Mouse (Mus musculus) C2C12 (cell line): Measurements from ENCODE around the gene Olfm4. TPM values are rescaled to one million over a fixed set of nuclear protein-coding genes. Genes with fewer than 3 reads are reported as not detected.

Experiments
- H3K27me3 ChIP-seq: one replicate; pipeline ENCODE4 v1.6.1; 2011; ENCODE audit not compliant: control insufficient read depth, insufficient read depth, insufficient read length
- H3K36me3 ChIP-seq: one replicate; pipeline ENCODE4 v1.6.1; 2011; ENCODE audit not compliant: control insufficient read depth, insufficient read depth
- H3K4me3 ChIP-seq: one replicate; pipeline ENCODE4 v1.5.1; 2011; ENCODE audit warnings: mild to moderate bottlenecking, control low read depth; ENCODE audit not compliant: poor library complexity, insufficient read depth, severe bottlenecking
- H3K79me2 ChIP-seq: one replicate; pipeline ENCODE4 v1.6.1; 2011; ENCODE audit not compliant: control insufficient read depth, insufficient read depth
- H3K79me3 ChIP-seq: one replicate; pipeline ENCODE4 v1.6.1; 2011; ENCODE audit warnings: low read depth, control low read depth
- H3ac ChIP-seq: one replicate; pipeline ENCODE3; 2011; ENCODE audit warnings: low read depth; ENCODE audit not compliant: control insufficient read depth, insufficient read length
- CEBPB ChIP-seq: IDR thresholded peaks from one replicate; pipeline ENCODE4 v1.6.1; 2011; ENCODE audit warnings: low read depth, mild to moderate bottlenecking, control low read depth, moderate library complexity
- CTCF ChIP-seq: IDR thresholded peaks from one replicate; pipeline ENCODE4 v1.5.1; 2011; ENCODE audit not compliant: control insufficient read depth, insufficient read depth, insufficient read length
- FOSL1 ChIP-seq: IDR thresholded peaks from one replicate; pipeline ENCODE4 v1.8.0; 2011; ENCODE audit warnings: mild to moderate bottlenecking, low read length; ENCODE audit not compliant: poor library complexity, insufficient read depth, severe bottlenecking
- MAX ChIP-seq: IDR thresholded peaks from one replicate; pipeline ENCODE4 v1.6.1; 2011; ENCODE audit warnings: mild to moderate bottlenecking, control low read depth
- MYOD1 ChIP-seq: IDR thresholded peaks from one replicate; pipeline ENCODE4 v1.6.1; 2011; ENCODE audit warnings: low read depth; ENCODE audit not compliant: control insufficient read depth, insufficient read length
- MYOG ChIP-seq: IDR thresholded peaks from one replicate; pipeline ENCODE4 v1.6.1; 2011; ENCODE audit not compliant: control insufficient read depth, insufficient read length; ENCODE audit errors: extremely low read depth
- USF1 ChIP-seq: IDR thresholded peaks from one replicate; pipeline ENCODE4 v1.6.1; 2011; ENCODE audit warnings: low read depth, mild to moderate bottlenecking, control low read depth, moderate library complexity
- polyA plus RNA-seq: library from polyadenylated mRNA; unstranded; fragments of >200 nt; fragmentation: generic; extraction: Trizol; gene quantifications from one replicate; pipeline ENCODE4 v1.2.1, GENCODE M21; 2012; ENCODE audit warnings: missing spikeins

Gene Olfm4
- polyA plus RNA-seq, 1 experiment = not detected

- TF ChIP-seq CEBPB = no peak
- no peak for TF ChIP-seq MAX
- no peak for TF ChIP-seq USF1
- TF ChIP-seq MYOG = no peak
- no peak for TF ChIP-seq MYOD1
- no peak for TF ChIP-seq CTCF
- Histone ChIP-seq H3K4me3 (no peak overlapping the region), H3K79me2 (no peaks in the 10 kb centered on the region), H3K27me3 (no peaks in the 10 kb centered on the region), H3ac (no peak overlapping the region), H3K79me3 (no peaks in the 10 kb centered on the region), H3K36me3 (no peaks in the 10 kb centered on the region)
Observed at GRCm38 (mm10) chr14:79957789-79958487, 25.9 kb upstream of the Olfm4 start.

- Histone ChIP-seq H3K36me3 (no peaks in the 10 kb centered on the region), H3K79me3 (no peaks in the 10 kb centered on the region), H3K4me3 (no peak overlapping the region), H3ac (no peak overlapping the region), H3K27me3 (no peaks in the 10 kb centered on the region), H3K79me2 (no peaks in the 10 kb centered on the region)
- TF ChIP-seq CTCF (no peak), USF1 (no peak), MYOD1 (no peak), MAX (no peak), FOSL1 (no peak), CEBPB (no peak), MYOG (no peak)
Observed at GRCm38 (mm10) chr14:79961187-79961586, 22.7 kb upstream of the Olfm4 start.

DNA sequence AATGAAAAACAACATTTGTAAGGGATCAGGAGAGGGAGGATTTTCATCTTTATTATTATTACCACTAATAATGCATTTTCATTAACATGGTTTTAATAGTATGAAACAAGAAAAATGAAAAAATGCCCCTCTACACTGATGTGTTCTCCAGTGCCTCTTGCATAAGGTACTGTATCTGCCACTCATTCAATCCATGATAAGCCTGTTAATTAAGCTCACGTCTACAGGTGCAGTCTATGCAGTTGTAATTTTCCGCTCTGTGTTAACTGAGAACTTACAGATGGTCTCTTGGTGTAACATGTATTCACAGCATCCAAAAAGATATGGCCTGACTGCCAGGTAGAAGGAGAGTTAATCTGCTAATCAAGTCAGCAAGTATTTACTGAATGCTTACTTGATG, 22.3 kb upstream of the Olfm4 start:
- Histone ChIP-seq H3K79me2 (no peaks in the 10 kb centered on the region), H3K36me3 (no peaks in the 10 kb centered on the region), H3K4me3 (no peak overlapping the region), H3K79me3 (no peaks in the 10 kb centered on the region), H3ac (no peak overlapping the region), H3K27me3 (no peaks in the 10 kb centered on the region)
- TF ChIP-seq MYOD1 = no peak
- no peak for TF ChIP-seq CEBPB
- TF ChIP-seq FOSL1 = no peak
- TF ChIP-seq MYOG = no peak
- TF ChIP-seq CTCF = no peak
- TF ChIP-seq MAX = no peak
- TF ChIP-seq USF1 = no peak

- TF ChIP-seq MAX (no peak), CEBPB (no peak), CTCF (no peak), MYOG (no peak), MYOD1 (no peak), FOSL1 (no peak)
- Histone ChIP-seq H3K27me3 (no peaks in the 10 kb centered on the region), H3K79me3 (no peaks in the 10 kb centered on the region), H3K4me3 (no peak overlapping the region), H3K36me3 (no peaks in the 10 kb centered on the region), H3ac (no peak overlapping the region), H3K79me2 (no peaks in the 10 kb centered on the region)
Observed at GRCm38 (mm10) chr14:79970165-79970564, 13.7 kb upstream of the Olfm4 start.

DNA sequence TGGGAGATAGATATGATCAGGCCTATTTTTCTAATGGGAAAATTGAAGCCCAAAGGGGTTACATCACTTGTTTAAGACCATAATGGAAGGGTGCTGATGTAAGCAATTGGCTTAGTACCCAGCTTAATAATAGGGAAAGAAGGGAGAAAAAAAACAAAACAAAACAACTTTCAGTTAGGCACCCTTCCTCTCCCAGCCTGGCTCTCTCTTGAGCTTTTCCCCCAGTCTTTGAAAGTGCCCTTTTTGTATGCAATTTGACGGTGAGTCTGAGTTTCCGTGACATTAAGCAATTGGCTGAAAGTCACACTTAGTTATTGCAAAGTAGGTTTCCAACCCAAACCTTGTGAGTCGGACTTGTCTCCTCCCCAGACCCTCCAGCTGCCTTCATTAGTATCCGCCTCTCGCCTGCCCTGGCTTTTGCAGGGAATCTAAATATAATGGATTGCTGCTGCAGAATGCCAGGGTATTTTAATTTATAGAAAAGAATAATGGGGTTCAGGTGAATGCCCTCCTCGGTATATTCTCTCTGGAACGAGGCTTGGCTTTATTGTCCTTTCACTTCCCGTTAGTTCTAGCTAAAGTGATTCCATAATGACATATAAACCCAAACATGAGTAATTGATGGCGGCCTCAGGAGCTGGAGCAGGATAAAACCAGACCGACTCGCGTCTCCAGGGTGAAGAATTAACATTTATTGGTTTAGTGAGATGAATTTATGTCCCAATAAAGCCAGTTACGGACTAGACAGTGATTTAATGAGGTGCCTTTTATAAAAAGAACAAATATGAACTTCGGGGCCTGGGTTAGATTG, 12.7 kb upstream of the Olfm4 start:
- no peak overlapping the region for H3K4me3 ChIP-seq
- no peaks in the 10 kb centered on the region for H3K79me2 ChIP-seq
- H3K79me3 ChIP-seq = no peaks in the 10 kb centered on the region
- no peaks in the 10 kb centered on the region for H3K27me3 ChIP-seq
- TF ChIP-seq FOSL1 (no peak), MYOG (no peak), MYOD1 (no peak), CTCF (no peak), CEBPB (no peak), USF1 (no peak)
- no peaks in the 10 kb centered on the region for H3K36me3 ChIP-seq
- H3ac ChIP-seq = no peak overlapping the region

DNA sequence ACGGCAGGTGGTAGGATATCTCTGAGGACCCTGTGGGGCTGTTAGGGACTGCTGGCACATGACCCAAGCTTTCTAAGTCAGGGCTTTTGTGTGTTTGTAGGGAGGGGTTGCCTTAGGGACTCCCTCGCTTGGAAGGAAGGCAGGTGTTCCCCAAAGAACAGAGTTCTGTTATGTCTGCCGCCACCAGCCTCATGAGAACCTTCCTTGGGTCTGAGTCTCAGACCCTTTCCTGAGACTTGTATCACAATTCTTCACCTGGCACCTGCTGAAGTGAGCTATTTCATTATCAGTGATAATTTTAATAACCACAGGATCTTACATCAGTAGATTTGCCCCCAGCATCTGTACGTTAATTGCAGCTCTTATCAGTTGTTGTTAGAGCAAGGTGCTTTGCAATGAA, 2.4 kb upstream of the Olfm4 start:
- TF ChIP-seq CTCF (no peak), MYOD1 (no peak), MAX (no peak), MYOG (no peak), FOSL1 (no peak), USF1 (no peak), CEBPB (no peak)
- Histone ChIP-seq H3K79me2 (no peaks in the 10 kb centered on the region), H3K4me3 (no peak overlapping the region), H3K36me3 (no peaks in the 10 kb centered on the region), H3ac (no peak overlapping the region), H3K27me3 (no peaks in the 10 kb centered on the region), H3K79me3 (no peaks in the 10 kb centered on the region)
